ENCODE assay signal across 10 mouse cellular contexts in the genomic region with DNA sequence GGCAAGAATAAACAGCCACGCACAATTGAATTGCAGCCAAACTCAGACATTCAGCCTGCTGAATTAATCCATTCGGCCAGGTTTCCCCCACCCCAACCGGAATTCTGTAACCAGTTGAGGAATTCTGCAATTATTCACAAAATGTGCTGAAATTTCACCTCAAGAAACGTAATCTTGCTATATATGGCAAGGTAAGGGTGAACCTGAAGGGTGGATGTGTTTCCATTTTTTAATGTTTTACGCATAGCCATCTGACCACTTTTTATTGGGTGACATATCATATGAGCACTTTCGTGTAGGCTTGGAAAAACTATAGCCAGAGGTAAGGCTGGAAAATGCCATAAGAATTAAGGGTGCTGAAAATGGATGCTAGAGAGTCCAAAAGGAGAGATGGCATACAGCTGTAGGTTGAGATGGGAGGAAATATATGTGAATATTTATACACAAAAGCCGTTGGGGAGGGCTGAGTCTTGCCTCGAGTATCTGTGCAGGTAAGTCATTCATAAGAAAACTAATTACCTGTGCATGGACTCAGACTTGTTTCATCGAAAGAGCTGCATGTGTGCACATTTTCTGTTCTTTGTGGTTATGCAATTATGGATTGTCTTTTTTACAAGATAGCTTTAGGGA.
DNase-seq lines count a peak whose midpoint lies in the region; ATAC-seq and TF ChIP-seq lines count a peak whose summit lies in the region.
"Had no signal": no experiment of that assay in that cellular context is flagged by ENCODE, and none has a peak within 500 bp of the region (broad histone marks: within the 10 kb centered on the region; RNA-seq: fewer than 3 reads in every experiment).

No protein-coding gene starts in this region.

- no peak for TF ChIP-seq CTCF in ES-Bruce4 (IDR thresholded peaks at IDR 0.05; ENCODE audit: low read depth, low read length)

- H3K4me1 ChIP-seq in ES-Bruce4 (ENCODE audit: control insufficient read depth, insufficient read depth, low read length), result no peaks in the 10 kb centered on the region
- H3K4me1 ChIP-seq in forebrain, embryonic 11.5 days (replicated peaks; ENCODE audit: control insufficient read depth, insufficient read depth, low read length), result no peaks in the 10 kb centered on the region
- H3K4me1 ChIP-seq in midbrain, embryonic 10.5 days, result peaks cover 41% of the 10 kb centered on the region

- H3K9me3 ChIP-seq in ES-Bruce4 (replicated peaks; ENCODE audit: control insufficient read depth, insufficient read depth, low read length, poor library complexity, severe bottlenecking), result no peaks in the 10 kb centered on the region
- no peaks in the 10 kb centered on the region for H3K9me3 ChIP-seq in forebrain, embryonic 11.5 days (ENCODE audit: control insufficient read depth, low read length)
- no peaks in the 10 kb centered on the region for H3K9me3 ChIP-seq in midbrain, embryonic 10.5 days (replicated peaks)

- no peak for ATAC-seq in cerebellum, adult (ENCODE audit: insufficient number of reproducible peaks, low FRiP score, low TSS enrichment)
- ATAC-seq in forebrain, embryonic 11.5 days (replicated peaks; ENCODE audit: low FRiP score), result no peak
- ATAC-seq: liver, postnatal 0 days had no signal

- H3K27ac ChIP-seq in ES-Bruce4 (ENCODE audit: insufficient read depth, low read length), result no peak overlapping the region
- H3K27ac ChIP-seq in forebrain, embryonic 11.5 days (ENCODE audit: low read depth, low read length), result peak overlapping the region; percentile 100
- H3K27ac ChIP-seq in midbrain, embryonic 10.5 days (replicated peaks), result peak overlapping the region; percentile 100

- H3K4me3 ChIP-seq in ES-Bruce4 (ENCODE audit: low read depth, low read length), result peak overlapping the region; percentile 46
- peak overlapping the region; percentile 85 for H3K4me3 ChIP-seq in forebrain, embryonic 11.5 days (ENCODE audit: low read depth, low read length)
- H3K4me3 ChIP-seq in midbrain, embryonic 10.5 days, result peak overlapping the region; percentile 85

- H3K4me2 ChIP-seq in forebrain, embryonic 11.5 days (ENCODE audit: low read depth, low read length, severe bottlenecking), result peak overlapping the region; percentile 75

- H3K9ac ChIP-seq in ES-Bruce4 (ENCODE audit: low read depth, poor library complexity, severe bottlenecking), result no peak overlapping the region
- peak overlapping the region; percentile 100 for H3K9ac ChIP-seq in forebrain, embryonic 11.5 days (ENCODE audit: low read length)
- H3K9ac ChIP-seq: liver, postnatal 0 days had no signal

- no peaks in the 10 kb centered on the region for H3K36me3 ChIP-seq in ES-Bruce4 (ENCODE audit: control insufficient read depth, insufficient read depth, low read length, poor library complexity, severe bottlenecking)
- H3K36me3 ChIP-seq in forebrain, embryonic 11.5 days (ENCODE audit: control insufficient read depth, insufficient read depth, low read length), result no peaks in the 10 kb centered on the region
- H3K36me3 ChIP-seq in midbrain, embryonic 10.5 days, result peaks cover 6% of the 10 kb centered on the region; the same call in 1 of the 2 replicates

- no peak for TF ChIP-seq EP300 in ES-Bruce4 (IDR thresholded peaks at IDR 0.05; ENCODE audit: insufficient read depth, low read depth, low read length)

- peaks cover 25% of the 10 kb centered on the region for H3K27me3 ChIP-seq in ES-Bruce4 (ENCODE audit: control insufficient read depth, insufficient read depth, low read length, poor library complexity, severe bottlenecking)
- no peaks in the 10 kb centered on the region; the same call in 1 of the 2 replicates for H3K27me3 ChIP-seq in forebrain, embryonic 11.5 days (ENCODE audit: control insufficient read depth, insufficient read depth, low read length)
- H3K27me3 ChIP-seq in midbrain, embryonic 10.5 days (ENCODE audit: low read depth, poor library complexity, severe bottlenecking), result peaks cover 85% of the 10 kb centered on the region

- WGBS in forebrain, embryonic 11.5 days, result 4% methylated on average over 9 of the region's 9 CpGs
- 9% methylated on average over 9 of the region's 9 CpGs for WGBS in midbrain, embryonic 10.5 days

- DNase-seq in cerebellum, postnatal 25 days, result peak; percentile 41 to 75
- DNase-seq in forebrain, embryonic 11.5 days (ENCODE audit: low spot score), result no peak
- no peak for DNase-seq in midbrain, embryonic 10.5 days (ENCODE audit: low spot score)
- no peak for DNase-seq in gastrocnemius, postnatal 10 days
- no peak for DNase-seq in spleen, postnatal 36 days (ENCODE audit: low spot score in 2 of 2)
- DNase-seq in embryo, embryonic 11 days, result no peak
- DNase-seq: heart, postnatal 36 days; liver, postnatal 0 days had no signal

- TF ChIP-seq POLR2A in ES-Bruce4 (IDR thresholded peaks at IDR 0.05; ENCODE audit: insufficient read depth, low read length), result no peak

Comparison
In these comparisons a context has a peak if more than half of its experiments do, and no peak if none do; other contexts are left out.
1. DNase-seq: peak in cerebellum, postnatal 25 days (2 of 2); none in forebrain, embryonic 11.5 days (single experiment), midbrain, embryonic 10.5 days (single experiment), gastrocnemius, postnatal 10 days (single experiment), spleen, postnatal 36 days (0 of 2) and embryo, embryonic 11 days (single experiment).
2. Peak in every context shown above with its lines, with median percentiles within 50 percentile points of each other: H3K4me3 ChIP-seq.